Mouse (Mus musculus): ENCODE measurements at regions not wholly inside any gene's neighbourhood (a gene's known extent, or its start where the extent isn't known, plus 50 kb on each side); places are given as distances from the start of the nearest gene placed in this dataset.

DNA sequence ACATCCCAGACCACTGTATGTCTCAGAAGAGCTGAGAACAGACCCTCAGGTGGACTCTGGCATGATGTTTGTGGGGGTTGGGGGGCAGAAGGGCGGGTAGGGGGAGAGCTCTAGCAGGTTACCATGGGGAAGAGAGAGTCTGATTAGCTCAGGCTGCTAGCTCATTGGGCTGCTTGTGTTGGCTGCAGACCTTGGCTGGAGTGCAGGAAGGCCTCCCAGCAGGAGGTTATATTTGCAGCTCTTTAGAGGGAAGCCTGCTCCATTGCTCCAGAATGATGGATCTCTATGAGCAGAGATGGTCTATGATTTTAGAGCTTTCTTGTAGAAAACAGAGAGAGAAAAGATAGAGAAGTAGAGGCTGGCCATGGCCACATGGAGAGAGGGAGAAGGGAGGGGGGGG lies 268.4 kb upstream of the Nrxn1 start:
- 78% methylated on average over 1 of the region's 1 CpGs for WGBS
- Histone ChIP-seq H3K9me3 (replicated peaks; ENCODE audit: low read length) (no peaks in the 10 kb centered on the region), H3K9ac (ENCODE audit: low read depth, low read length) (no peak overlapping the region), H3K4me2 (ENCODE audit: low read length) (no peak overlapping the region), H3K4me1 (replicated peaks; ENCODE audit: insufficient read depth, low read length) (no peaks in the 10 kb centered on the region), H3K27me3 (ENCODE audit: insufficient read depth, low read length) (no peaks in the 10 kb centered on the region), H3K4me3 (replicated peaks; ENCODE audit: low read depth, low read length) (no peak overlapping the region), H3K36me3 (ENCODE audit: insufficient read depth, low read length) (no peaks in the 10 kb centered on the region), H3K27ac (no peak overlapping the region)
- no peak for ATAC-seq (replicated peaks; ENCODE audit: low FRiP score, low read depth)
- no peak for DNase-seq (ENCODE audit: low spot score)
- TF ChIP-seq CTCF (IDR thresholded peaks at IDR 0.05; ENCODE audit: low read depth) = no peak

- TF ChIP-seq CTCF (IDR thresholded peaks at IDR 0.05; ENCODE audit: low read depth) = no peak
- no peak overlapping the region for H3K4me3 ChIP-seq (replicated peaks; ENCODE audit: low read depth, low read length)
- H3K9me3 ChIP-seq (replicated peaks; ENCODE audit: low read length) = no peaks in the 10 kb centered on the region
- H3K27ac ChIP-seq = no peak overlapping the region
- H3K9ac ChIP-seq (ENCODE audit: low read depth, low read length) = no peak overlapping the region
- H3K27me3 ChIP-seq (ENCODE audit: insufficient read depth, low read length) = no peaks in the 10 kb centered on the region
- 81% methylated on average over 2 of the region's 2 CpGs for WGBS
- no peaks in the 10 kb centered on the region for H3K4me1 ChIP-seq (replicated peaks; ENCODE audit: insufficient read depth, low read length)
- H3K4me2 ChIP-seq (ENCODE audit: low read length) = no peak overlapping the region
- no peaks in the 10 kb centered on the region for H3K36me3 ChIP-seq (ENCODE audit: insufficient read depth, low read length)
- no peak for DNase-seq (ENCODE audit: low spot score)
- ATAC-seq (replicated peaks; ENCODE audit: low FRiP score, low read depth) = no peak
Observed at GRCm38 (mm10) chr17:91352107-91352506, 259.2 kb upstream of the Nrxn1 start.

DNA sequence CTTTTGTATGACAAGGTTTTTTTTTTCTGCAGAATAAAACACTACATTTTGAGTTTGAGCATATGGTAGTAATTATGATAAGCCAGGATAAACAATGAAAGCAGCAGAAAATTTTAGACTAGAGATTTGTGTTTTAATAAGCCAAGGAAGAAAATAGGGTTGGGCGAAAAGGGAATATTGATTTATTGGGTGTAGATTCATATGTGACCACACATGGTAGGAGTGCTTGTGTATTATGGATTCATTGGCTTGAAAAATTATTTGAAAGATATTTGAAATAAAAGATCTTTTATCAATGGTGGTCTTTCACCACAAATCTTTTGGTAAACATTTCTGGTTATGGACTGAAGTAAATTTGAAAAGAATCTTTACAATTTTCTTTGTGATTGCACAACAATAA lies 244.0 kb upstream of the Nrxn1 start:
- H3K9ac ChIP-seq (ENCODE audit: low read depth, low read length) = no peak overlapping the region
- DNase-seq (ENCODE audit: low spot score) (no peak), ATAC-seq (replicated peaks; ENCODE audit: low FRiP score, low read depth) (no peak)
- no peaks in the 10 kb centered on the region for H3K27me3 ChIP-seq (ENCODE audit: insufficient read depth, low read length)
- H3K4me2 ChIP-seq (ENCODE audit: low read length) = no peak overlapping the region
- H3K4me3 ChIP-seq (replicated peaks; ENCODE audit: low read depth, low read length) = no peak overlapping the region
- TF ChIP-seq CTCF (IDR thresholded peaks at IDR 0.05; ENCODE audit: low read depth) = no peak
- no peaks in the 10 kb centered on the region for H3K36me3 ChIP-seq (ENCODE audit: insufficient read depth, low read length)
- WGBS = 84% methylated on average over 1 of the region's 1 CpGs
- no peak overlapping the region for H3K27ac ChIP-seq
- H3K4me1 ChIP-seq (replicated peaks; ENCODE audit: insufficient read depth, low read length) = no peaks in the 10 kb centered on the region
- no peaks in the 10 kb centered on the region for H3K9me3 ChIP-seq (replicated peaks; ENCODE audit: low read length)

DNA sequence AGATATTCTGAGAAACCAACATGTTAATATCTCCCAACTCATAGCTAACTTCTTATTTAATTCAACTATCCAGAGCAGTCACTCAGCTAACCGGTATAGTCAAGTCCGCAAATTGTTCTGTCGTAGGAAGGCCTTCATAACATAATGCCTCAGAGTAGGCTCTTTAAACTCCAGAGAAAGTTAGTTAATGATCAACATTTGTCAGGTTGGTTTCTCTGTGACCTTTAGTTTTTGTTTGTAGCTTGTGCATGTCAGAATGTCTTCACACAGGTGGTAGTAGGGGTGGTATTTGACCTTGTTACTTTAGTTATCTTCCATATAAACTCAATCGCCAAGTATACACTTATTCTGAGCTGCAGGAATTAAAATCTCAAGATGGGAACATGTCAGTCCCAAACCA lies 240.9 kb upstream of the Nrxn1 start:
- no peak for DNase-seq (ENCODE audit: low spot score)
- no peak for ATAC-seq (replicated peaks; ENCODE audit: low FRiP score, low read depth)
- Histone ChIP-seq H3K9ac (ENCODE audit: low read depth, low read length) (no peak overlapping the region), H3K27ac (no peak overlapping the region), H3K9me3 (replicated peaks; ENCODE audit: low read length) (no peaks in the 10 kb centered on the region), H3K27me3 (ENCODE audit: insufficient read depth, low read length) (no peaks in the 10 kb centered on the region), H3K4me3 (replicated peaks; ENCODE audit: low read depth, low read length) (no peak overlapping the region), H3K4me1 (replicated peaks; ENCODE audit: insufficient read depth, low read length) (no peaks in the 10 kb centered on the region), H3K4me2 (ENCODE audit: low read length) (no peak overlapping the region), H3K36me3 (ENCODE audit: insufficient read depth, low read length) (no peaks in the 10 kb centered on the region)
- 88% methylated on average over 4 of the region's 4 CpGs for WGBS
- no peak for TF ChIP-seq CTCF (IDR thresholded peaks at IDR 0.05; ENCODE audit: low read depth)

DNA sequence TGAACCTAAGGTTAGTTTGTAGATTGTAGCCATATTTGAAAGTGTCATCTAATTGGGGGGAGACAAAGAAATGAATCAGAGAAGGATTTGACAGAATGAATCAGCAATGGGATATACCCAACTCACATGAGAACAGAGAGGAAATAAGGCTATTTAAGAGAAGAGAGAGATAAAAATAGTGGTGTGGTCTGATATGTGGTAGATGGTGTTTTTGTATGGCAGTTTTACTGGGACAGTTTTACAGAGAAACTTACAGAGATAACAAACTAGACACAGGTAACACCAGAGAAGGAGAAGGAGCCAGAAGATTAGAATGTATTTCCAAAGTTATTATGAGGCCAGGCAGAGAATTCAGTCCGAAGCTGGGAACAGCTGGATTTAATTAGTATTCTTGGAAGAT lies 240.3 kb upstream of the Nrxn1 start:
- no peaks in the 10 kb centered on the region for H3K9me3 ChIP-seq (replicated peaks; ENCODE audit: low read length)
- no peaks in the 10 kb centered on the region for H3K27me3 ChIP-seq (ENCODE audit: insufficient read depth, low read length)
- no peak overlapping the region for H3K27ac ChIP-seq
- no peak for TF ChIP-seq CTCF (IDR thresholded peaks at IDR 0.05; ENCODE audit: low read depth)
- no peak overlapping the region for H3K9ac ChIP-seq (ENCODE audit: low read depth, low read length)
- DNase-seq (ENCODE audit: low spot score) (no peak), ATAC-seq (replicated peaks; ENCODE audit: low FRiP score, low read depth) (no peak)
- 41% methylated on average over 1 of the region's 1 CpGs for WGBS
- H3K4me2 ChIP-seq (ENCODE audit: low read length) = no peak overlapping the region
- no peak overlapping the region for H3K4me3 ChIP-seq (replicated peaks; ENCODE audit: low read depth, low read length)
- H3K36me3 ChIP-seq (ENCODE audit: insufficient read depth, low read length) = no peaks in the 10 kb centered on the region
- H3K4me1 ChIP-seq (replicated peaks; ENCODE audit: insufficient read depth, low read length) = no peaks in the 10 kb centered on the region

DNA sequence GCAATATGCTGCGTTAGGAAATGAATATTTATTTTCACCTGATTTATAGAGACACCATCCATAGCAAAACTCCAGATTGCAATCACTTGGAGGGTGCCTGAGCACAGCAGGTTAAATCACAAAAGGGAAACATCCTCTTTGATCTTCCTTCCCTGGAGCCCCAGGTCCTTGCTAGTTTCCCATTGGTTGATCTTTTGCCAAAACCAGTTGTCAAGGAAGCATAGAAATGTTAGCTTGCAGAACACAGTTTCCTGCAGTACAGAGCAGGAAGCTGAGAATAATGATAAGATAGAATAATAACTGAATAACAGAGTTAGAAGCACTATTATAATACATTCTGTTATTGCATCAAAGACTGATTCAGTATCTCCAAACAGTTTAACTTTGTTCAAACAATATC lies 231.5 kb upstream of the Nrxn1 start:
- ATAC-seq (replicated peaks; ENCODE audit: low FRiP score, low read depth) = no peak
- no peak for TF ChIP-seq CTCF (IDR thresholded peaks at IDR 0.05; ENCODE audit: low read depth)

DNA sequence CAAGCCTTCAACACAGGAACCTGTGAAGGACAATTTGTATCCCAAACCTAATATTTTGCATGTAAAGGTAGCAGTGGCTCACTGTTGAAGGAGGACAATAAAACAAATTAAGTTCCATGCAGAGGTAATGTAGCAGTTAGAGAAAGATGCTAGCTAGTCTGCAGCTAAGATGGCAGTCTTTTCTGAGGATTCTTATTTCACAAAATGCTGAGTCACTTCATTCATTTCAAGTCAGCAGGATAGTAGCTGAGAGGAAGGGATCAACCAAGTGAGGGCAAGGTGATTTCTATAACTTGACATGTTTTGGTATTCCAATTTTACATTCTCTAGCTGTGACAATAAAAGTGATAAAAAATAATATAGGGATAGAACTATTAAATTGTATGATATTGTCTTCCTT lies 194.0 kb upstream of the Nrxn1 start:
- no peak for DNase-seq (ENCODE audit: low spot score)
- no peak overlapping the region for H3K4me3 ChIP-seq (replicated peaks; ENCODE audit: low read depth, low read length)
- ATAC-seq (replicated peaks; ENCODE audit: low FRiP score, low read depth) = no peak

More for the DNA sequence above, 231.5 kb upstream of the Nrxn1 start:
- H3K4me1 ChIP-seq (replicated peaks; ENCODE audit: insufficient read depth, low read length) = no peaks in the 10 kb centered on the region
- no peak overlapping the region for H3K27ac ChIP-seq
- H3K36me3 ChIP-seq (ENCODE audit: insufficient read depth, low read length) = no peaks in the 10 kb centered on the region
- H3K9ac ChIP-seq (ENCODE audit: low read depth, low read length) = no peak overlapping the region
- H3K9me3 ChIP-seq (replicated peaks; ENCODE audit: low read length) = no peaks in the 10 kb centered on the region
- H3K27me3 ChIP-seq (ENCODE audit: insufficient read depth, low read length) = no peaks in the 10 kb centered on the region
- DNase-seq (ENCODE audit: low spot score) = peak; percentile 24
- H3K4me2 ChIP-seq (ENCODE audit: low read length) = no peak overlapping the region
- WGBS = 49% methylated on average over 1 of the region's 1 CpGs
- H3K4me3 ChIP-seq (replicated peaks; ENCODE audit: low read depth, low read length) = no peak overlapping the region

More for the DNA sequence above, 194.0 kb upstream of the Nrxn1 start:
- Histone ChIP-seq H3K9ac (ENCODE audit: low read depth, low read length) (no peak overlapping the region), H3K27me3 (ENCODE audit: insufficient read depth, low read length) (no peaks in the 10 kb centered on the region), H3K4me2 (ENCODE audit: low read length) (no peak overlapping the region), H3K36me3 (ENCODE audit: insufficient read depth, low read length) (no peaks in the 10 kb centered on the region), H3K27ac (no peak overlapping the region), H3K4me1 (replicated peaks; ENCODE audit: insufficient read depth, low read length) (no peaks in the 10 kb centered on the region), H3K9me3 (replicated peaks; ENCODE audit: low read length) (no peaks in the 10 kb centered on the region)
- TF ChIP-seq CTCF (IDR thresholded peaks at IDR 0.05; ENCODE audit: low read depth) = no peak

Measured in kidney, postnatal 0 days (tissue).